Mouse (Mus musculus): ENCODE measurements around the gene Kansl1. TPM values are rescaled to one million over a fixed set of nuclear protein-coding genes. Genes with fewer than 3 reads are reported as not detected.

Kansl1 gene
- total RNA-seq, 2 experiments from 2014 or later: 64.8 to 71.7 TPM

GRCm38 (mm10) chr11:104441475-104442332, 27.0 kb downstream of the Kansl1 start:
- peak; percentile 70 to 72 for DNase-seq (ENCODE audit: low spot score in 2 of 2)
- intact Hi-C loops (cut with DNase I): loop anchor here (2.0 to 10.0 kb wide), 3 partner anchors 95 to 207 kb away; partner anchors contain the start of gene Mapt

GRCm38 (mm10) chr11:104440521-104441474, 27.9 kb downstream of the Kansl1 start:
- intact Hi-C loops (cut with DNase I): loop anchor here (5.0 to 10.0 kb wide), 2 partner anchors 108 to 206 kb away; partner anchors contain the start of gene Mapt
- no peak for DNase-seq (ENCODE audit: low spot score in 2 of 2)

DNA sequence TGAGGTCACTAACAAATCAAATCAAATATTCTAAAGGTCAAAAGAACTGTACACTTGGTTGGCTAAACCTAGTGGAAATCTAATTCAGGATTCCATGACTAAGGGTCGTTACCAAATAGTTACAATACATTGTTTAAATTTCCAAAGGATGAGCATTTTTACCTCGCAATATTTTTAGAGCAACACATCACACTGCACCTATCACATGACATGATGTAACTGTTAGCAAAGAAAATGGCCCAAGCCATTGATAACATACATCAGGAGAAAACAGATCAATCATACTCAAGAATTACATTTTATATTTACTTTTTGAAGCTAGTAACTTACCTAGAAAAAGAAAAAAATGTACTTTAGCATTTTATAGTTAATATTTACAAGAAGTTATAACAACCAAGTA, 29.0 kb downstream of the Kansl1 start:
- no peak for DNase-seq (ENCODE audit: low spot score in 2 of 2)
- intact Hi-C loops (cut with DNase I): loop anchor here (5.0 to 10.0 kb wide), 2 partner anchors 107 to 205 kb away; partner anchors contain the start of gene Mapt

- no peak for DNase-seq (ENCODE audit: low spot score in 2 of 2)
- intact Hi-C loops (cut with DNase I): no loop called here
Measured at GRCm38 (mm10) chr11:104438450-104438849, 30.2 kb downstream of the Kansl1 start.

- intact Hi-C loops (cut with DNase I): no loop called here
- no peak for DNase-seq (ENCODE audit: low spot score in 2 of 2)
Measured at GRCm38 (mm10) chr11:104436394-104436954, 32.2 kb downstream of the Kansl1 start.

DNA sequence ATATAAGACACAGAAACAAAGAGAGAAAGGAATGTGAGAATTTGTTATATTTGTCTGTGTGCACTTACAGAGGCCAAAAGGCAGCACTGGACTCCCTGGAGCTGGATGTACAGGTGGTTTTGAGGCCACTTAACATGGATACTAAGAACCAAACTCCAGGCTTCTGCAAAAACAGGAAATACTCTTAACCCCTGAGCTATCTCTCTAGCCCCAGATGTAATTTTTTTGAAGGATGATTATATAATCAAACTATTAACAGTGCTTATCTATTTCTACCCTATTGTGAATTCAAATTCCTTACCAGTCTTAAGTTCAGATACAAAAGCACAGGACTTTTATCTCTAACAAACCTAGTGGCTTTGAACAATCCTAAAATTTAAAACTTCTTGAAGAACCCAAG, 32.9 kb downstream of the Kansl1 start:
- intact Hi-C loops (cut with DNase I): no loop called here
- DNase-seq (ENCODE audit: low spot score in 2 of 2): no peak

DNA sequence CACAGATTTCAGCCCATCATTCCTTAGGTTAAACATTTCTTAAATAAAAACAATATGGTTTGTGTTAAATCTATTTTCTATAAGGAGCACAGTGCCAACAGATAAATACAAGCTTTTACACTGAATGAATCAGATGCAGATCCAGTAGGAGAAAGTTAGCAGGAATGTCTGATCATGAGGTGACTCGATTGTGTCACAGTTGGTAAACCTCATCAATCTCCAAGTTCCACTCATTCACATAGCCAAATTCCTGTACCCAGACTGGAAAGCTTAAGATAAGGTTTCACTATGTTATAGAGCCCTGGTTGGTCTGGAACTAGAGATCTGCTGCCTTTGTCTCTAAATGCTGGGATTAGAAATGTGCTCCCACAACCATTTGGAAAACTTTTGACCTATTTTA, 33.5 kb downstream of the Kansl1 start:
- intact Hi-C loops (cut with DNase I): no loop called here
- no peak for DNase-seq (ENCODE audit: low spot score in 2 of 2)

DNA sequence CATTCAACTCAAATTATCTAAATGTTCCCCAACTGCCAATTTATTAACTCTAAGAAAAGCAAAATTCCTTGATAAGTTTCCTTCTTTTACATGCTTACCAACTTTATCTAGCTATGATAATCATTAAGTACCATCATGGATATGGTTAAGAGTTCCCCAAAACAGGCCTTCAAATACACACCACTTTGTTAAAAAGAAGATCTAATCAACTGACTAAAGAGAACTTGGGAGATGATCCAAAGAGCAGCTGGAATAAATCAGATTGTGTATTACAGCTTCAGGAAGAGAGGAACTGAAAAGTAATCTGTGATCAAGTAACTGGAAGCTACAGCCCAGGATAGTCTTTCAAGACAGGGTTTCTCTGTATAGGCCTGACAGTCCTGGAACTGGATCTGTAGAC, 36.4 kb downstream of the Kansl1 start:
- intact Hi-C loops (cut with DNase I): no loop called here

GRCm38 (mm10) chr11:104431807-104432206, 36.9 kb downstream of the Kansl1 start:
- DNase-seq (ENCODE audit: low spot score in 2 of 2): no peak
- intact Hi-C loops (cut with DNase I): no loop called here

More for the DNA sequence above, 36.4 kb downstream of the Kansl1 start:
- no peak for DNase-seq (ENCODE audit: low spot score in 2 of 2)

DNA sequence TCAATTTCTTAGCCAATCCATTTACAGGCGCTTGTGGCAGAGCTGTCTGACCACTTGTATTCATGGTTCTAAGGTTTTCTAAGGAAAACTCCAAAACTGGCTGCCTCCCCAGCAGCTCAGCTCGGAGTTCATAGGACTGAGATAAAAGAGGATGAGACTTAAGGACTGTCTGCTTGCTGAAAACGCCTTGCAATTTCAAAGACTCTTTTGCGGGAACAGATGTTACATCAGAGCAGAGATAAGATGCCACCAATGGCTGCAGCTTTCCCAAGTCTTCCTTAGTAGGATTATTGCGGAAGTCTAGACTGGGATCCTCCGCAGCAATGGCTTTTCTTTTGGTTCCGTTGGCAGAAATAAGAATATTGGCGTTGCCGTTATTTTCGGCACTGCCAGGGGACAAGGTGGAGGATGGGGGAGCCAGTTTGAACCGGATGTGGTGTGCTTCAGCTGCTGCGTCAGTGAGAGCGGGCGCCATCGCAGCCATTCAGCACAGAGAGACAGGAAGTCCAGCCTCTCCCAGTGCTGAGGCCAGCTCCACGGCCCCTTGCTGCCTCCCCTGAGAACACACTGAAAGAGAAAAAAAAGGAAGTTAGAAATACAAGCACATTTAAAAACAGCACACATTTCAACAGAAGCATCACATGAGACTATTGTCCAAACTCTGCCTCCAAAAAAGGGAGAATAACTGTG, 43.8 kb downstream of the Kansl1 start:
- peak; percentile 31 to 43 for DNase-seq (ENCODE audit: low spot score in 2 of 2)

DNA sequence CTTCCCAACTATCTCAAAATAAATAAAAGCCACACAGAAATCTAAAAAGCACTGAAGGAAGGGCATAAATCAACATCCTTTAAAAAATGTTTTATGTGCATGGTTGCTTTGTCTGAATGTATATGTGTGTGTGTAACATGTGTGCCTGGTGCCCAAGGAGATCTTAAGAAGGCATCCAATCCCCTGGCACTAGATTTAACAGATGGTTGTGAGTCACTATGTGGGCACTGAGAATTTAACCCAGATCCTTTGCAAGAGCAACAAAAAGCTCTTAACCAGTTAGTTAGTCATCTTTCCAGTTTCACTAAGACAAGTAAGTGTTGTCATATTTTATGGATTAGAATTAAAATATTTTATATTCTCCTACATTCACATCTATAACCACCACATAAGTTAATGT, 56.4 kb downstream of the Kansl1 start:
- no peak for DNase-seq (ENCODE audit: low spot score in 2 of 2)
- intact Hi-C loops (cut with DNase I): no loop called here

More for the DNA sequence above, 43.8 kb downstream of the Kansl1 start:
- intact Hi-C loops (cut with DNase I): no loop called here

DNA sequence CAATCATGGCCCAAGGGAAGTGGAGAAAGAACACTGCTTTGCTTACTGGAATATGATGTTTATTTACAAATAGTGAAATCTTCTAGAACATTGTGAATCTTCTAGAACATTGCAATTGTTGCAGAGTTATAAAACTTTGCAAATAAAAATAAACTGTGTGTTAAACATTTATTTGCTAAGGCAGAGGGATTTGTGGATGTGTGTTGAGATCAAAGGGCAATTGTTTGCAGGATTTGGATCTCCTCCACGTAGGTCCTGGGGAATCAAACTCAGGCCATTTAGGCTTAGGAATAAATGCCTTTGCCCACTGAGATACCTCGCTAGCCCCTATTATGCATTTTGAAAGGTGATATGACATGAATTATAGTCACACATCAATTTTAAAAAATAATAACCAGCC, 61.3 kb downstream of the Kansl1 start:
- no peak for DNase-seq (ENCODE audit: low spot score in 2 of 2)

DNA sequence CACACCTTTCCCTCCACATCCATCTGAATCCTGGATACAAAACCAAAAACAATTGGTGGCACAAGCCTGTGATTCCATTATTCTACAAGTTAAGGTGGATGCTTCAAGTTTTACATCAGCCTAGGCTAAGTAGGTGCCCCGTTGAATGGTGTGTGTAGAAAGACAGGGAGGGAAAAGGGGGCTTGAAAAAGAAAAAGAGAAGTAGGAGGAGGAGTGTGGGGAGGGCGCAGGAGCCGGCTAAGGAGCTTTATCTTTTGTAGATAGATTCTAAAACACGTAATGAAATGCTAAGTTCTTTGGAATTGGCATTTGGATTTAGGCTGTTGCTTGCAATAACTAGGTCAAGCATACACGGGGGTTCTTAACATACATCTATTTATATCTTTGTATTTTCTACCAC, 67.7 kb downstream of the Kansl1 start:
- no peak for DNase-seq (ENCODE audit: low spot score in 2 of 2)
- intact Hi-C loops (cut with DNase I): no loop called here

More for the DNA sequence above, 61.3 kb downstream of the Kansl1 start:
- intact Hi-C loops (cut with DNase I): no loop called here

GRCm38 (mm10) chr11:104399459-104400216, 69.0 kb downstream of the Kansl1 start:
- intact Hi-C loops (cut with DNase I): no loop called here
- no peak for DNase-seq (ENCODE audit: low spot score in 2 of 2)

GRCm38 (mm10) chr11:104395648-104396047, 73.0 kb downstream of the Kansl1 start:
- intact Hi-C loops (cut with DNase I): no loop called here

DNA sequence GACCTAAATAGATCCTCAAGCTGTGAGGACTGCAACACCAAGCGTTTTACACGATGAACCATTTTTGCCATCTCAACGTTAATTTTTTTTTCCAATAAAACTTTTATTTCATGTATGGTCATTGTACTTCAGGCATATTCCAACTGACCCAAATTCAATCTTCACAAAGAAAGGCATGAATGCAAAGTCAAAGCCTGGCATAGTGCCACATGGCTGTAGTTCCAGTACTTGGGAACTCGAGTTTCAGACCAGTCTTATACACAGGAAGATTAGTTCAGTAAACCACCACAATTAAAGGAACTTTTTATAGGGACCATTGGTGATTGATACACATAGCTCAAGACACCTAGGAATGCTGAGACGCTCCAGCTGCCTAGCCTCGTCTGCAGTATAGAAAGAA, 75.5 kb downstream of the Kansl1 start:
- intact Hi-C loops (cut with DNase I): no loop called here
- no peak for DNase-seq (ENCODE audit: low spot score in 2 of 2)

More at GRCm38 (mm10) chr11:104395648-104396047, 73.0 kb downstream of the Kansl1 start:
- no peak for DNase-seq (ENCODE audit: low spot score in 2 of 2)

DNA sequence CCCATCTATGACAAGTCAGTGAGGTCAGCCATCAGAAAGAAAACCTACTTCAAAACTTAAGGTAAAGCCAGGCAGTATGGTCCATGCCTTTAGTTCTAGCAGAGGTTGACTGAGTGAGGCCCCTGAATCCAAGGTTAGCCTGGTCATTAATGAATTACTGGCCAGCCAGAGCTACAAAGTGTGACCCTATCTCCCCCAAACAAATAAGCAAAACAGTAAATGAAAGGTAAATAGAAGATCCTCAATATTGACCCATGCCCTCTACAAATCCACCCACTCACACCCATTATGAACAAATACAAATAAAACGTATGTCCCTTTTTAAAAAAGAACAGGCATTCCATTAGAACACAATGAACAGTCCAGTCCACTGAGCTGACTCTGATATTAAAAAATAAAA, 76.5 kb downstream of the Kansl1 start:
- intact Hi-C loops (cut with DNase I): no loop called here
- no peak for DNase-seq (ENCODE audit: low spot score in 2 of 2)

DNA sequence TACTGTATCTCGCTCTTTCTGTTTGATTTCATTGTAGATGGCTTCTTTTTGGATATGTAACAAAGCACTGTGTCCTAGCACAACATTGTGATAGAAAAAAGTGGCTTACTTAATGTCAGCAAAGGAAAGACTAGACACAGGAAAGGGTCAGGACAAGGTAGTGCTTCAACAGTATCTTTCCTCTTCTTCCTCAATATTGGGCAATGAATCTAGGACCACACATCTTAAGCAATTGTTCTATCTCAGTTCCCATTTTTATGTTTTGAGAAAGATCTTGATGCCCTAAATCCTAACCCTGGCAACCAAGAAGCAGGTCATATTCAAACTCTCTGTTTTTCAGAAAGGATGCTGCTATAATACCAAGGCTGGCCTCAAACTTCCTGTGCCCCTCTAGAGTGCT, 81.4 kb downstream of the Kansl1 start:
- intact Hi-C loops (cut with DNase I): no loop called here
- DNase-seq (ENCODE audit: low spot score in 2 of 2): no peak

Measured in left cerebral cortex, postnatal 14 days (tissue).